Mouse (Mus musculus) effector memory CD4-positive, alpha-beta T cell, adult 5 months (primary cell): ENCODE results near the gene Metrnl. TPM values are rescaled to one million over a fixed set of nuclear protein-coding genes. Genes with fewer than 3 reads are reported as not detected.

Experiments
- polyA plus RNA-seq: library from polyadenylated mRNA; unstranded; fragments of 100-300 nt; shearing (Covaris generic); gene quantifications from one replicate; pipeline ENCODE4 v1.2.1, GENCODE M21; 2017

Gene Metrnl
- polyA plus RNA-seq: 14.4 TPM

DNA sequence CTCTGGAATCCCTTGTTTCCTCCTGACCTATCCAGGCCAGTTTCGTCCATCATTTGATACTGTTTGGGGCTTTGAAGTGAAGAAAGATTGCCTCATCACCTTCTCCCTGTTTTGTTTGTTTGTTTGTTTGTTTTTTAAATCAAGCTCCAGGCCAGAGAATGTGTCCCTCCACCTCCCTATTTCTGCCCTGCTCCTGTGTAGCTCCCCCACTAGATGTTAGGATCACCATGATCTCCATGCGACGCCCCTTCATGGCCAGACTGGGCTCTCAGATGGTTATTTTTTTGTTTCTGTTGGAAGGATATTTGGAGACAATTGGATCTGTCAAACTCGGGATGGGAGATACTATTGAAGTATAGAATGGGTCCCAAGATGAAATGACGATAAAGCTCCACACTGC lies at the start of gene Metrnl:
TSS of gene Metrnl (plus strand) at position 301 of the 400 bp plus-strand sequence.

DNA sequence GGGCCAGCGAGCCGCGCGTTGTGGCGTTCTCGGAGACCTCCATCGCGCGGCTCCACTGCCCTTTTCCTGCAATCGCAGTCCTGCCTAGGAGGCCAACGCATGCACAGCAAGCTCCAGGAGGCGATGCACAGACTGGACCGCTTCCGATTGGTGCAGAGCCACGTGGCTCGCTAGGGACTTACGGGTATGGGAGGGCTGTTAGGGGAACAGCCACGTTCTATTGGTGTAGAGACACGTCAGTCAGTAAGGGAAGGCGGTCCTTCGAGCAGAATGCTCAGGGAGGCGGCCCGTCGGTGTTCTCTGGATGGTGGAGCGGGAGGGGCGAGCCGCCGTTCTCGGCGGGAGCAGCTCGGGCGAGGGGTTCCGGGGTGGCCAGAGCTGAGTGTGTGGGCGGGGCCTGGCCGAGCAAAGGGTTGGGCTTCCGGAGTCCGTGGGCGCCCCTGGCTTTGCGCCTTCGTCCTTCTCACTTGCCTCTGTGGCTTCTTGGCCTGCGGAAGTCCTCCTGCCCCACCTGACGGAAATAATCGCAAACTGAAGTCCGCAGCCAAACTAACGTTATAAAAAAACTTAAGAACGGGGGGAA lies 28.3 kb upstream of the Metrnl start, which contains the start of gene B3gntl1:
TSS of gene B3gntl1 (minus strand) at position 164 of the 583 bp plus-strand sequence.

Other genes with a start within 250 kb of the Metrnl start
- gene Tbcd, start 249.6 kb upstream of the Metrnl start, polyA plus RNA-seq: 27.9 TPM
- not detected for gene Zfp750, start 182.2 kb upstream of the Metrnl start, polyA plus RNA-seq
- 10.5 TPM for gene B3gntl1, start 28.4 kb upstream of the Metrnl start, polyA plus RNA-seq
- gene Ptchd3, start 128.7 kb downstream of the Metrnl start, polyA plus RNA-seq: not detected